Mouse (Mus musculus): ENCODE measurements around the gene Lsr. TPM values are rescaled to one million over a fixed set of nuclear protein-coding genes. Genes with fewer than 3 reads are reported as not detected.
"Not testable (repeated sequence)": the region's sequence is repeated elsewhere in the genome, so short reads cannot be mapped to it uniquely, and the experiment has no call there.

Gene Lsr
- total RNA-seq, 2 experiments from 2014 or later, result 6.8 to 19.1 TPM

DNA sequence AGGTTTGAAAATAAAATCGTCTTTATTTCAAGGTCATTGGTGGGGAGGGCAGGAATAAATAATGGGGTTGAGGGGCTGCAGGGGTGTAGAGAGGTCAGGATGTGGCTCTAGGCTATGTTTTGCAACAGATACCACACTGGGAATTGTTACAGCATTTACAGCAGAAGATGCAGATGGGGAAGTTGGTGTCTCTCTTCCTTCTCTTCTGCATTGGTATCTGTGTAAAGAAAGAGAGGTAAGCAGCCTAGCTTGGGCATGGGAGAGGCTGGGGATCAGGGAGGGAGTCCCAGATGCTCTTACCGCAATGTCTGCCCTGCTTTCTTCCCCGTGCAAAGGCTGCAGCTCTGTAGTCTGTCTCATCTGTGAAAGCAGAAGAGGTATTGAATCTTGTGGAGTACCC lies 30.9 kb downstream of the Lsr start:
- not testable (repeated sequence) for DNase-seq (ENCODE audit: low spot score in 2 of 2)

- DNase-seq (ENCODE audit: low spot score in 2 of 2), result not testable (repeated sequence)
These were observed 33.2 kb downstream of the Lsr start for GRCm38 (mm10) chr7:30940070-30940469.

DNA sequence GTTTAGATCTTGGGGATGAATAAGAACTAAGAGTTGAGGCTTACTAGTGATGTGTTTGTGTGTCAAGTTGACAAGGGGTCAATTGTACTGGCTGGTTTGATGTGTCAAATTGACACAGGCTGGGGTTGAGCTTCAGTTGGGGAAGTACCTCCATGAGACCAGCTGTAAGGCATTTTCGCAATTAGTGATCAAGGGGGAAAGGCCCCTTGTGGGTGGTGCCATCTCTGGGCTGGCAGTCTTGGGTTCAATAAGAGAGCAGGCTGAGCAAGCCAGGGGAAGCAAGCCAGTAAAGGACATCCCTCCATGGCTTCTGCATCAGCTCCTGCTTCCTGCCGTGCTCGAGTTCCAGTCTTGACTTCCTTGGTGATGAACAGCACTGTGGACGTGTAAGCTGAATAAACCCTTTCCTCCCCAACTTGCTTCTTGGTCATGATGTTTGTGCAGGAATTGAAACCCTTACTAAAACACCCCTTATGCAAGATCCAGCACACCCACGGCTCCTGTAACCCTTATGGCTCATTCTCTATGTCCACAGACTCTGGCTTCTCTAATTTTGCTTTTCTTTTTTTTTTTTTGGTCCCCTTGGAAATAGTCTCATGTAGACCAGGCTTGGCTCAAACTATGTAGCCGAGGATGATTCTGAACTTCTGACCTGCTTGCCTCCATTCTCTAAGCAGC lies 37.7 kb downstream of the Lsr start:
- not testable (repeated sequence) for DNase-seq (ENCODE audit: low spot score in 2 of 2)

DNA sequence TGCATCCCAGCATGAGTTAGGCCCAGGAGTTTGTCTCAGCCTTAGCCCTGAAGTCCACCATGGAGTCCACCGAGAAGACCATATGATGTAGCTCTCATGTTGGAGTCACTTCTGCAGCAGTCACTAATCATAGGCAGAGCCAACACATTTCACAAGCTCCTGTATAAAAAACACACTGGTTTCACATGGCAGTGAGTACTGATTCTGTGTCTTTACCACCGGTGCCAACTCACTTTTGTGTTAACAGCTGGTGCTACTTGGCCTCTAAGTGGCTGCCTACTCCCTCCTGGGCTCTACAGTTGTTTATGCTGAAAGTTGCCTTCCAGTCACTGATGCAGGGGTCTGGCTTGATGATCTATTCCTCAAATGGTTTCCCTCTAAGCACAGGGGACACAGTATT lies 48.7 kb downstream of the Lsr start, which contains the start of gene Hamp2:
Gene Hamp2 (minus strand): TSS at position 101 of the 400 bp plus-strand sequence.
- DNase-seq (ENCODE audit: low spot score in 2 of 2), result not testable (repeated sequence)

- no peak for DNase-seq (ENCODE audit: low spot score in 2 of 2)
These were observed 49.2 kb downstream of the Lsr start for GRCm38 (mm10) chr7:30924071-30924470.

DNA sequence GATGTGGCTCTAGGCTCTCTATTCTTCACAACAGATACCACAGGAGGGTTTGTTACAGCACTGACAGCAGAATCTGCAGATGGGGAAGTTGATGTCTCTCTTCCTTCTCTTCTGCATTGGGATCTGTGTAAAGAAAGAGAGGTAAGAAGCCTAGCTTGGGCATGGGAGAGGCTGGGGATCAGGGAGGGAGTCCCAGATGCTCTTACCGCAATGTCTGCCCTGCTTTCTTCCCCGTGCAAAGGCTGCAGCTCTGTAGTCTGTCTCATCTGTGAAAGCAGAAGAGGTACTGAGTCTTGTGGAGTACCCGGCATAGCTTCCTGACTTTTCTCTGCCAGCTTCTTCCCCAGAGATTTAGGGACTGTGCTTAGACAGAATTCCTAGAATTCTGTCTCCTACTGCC lies 50.8 kb downstream of the Lsr start:
- DNase-seq (ENCODE audit: low spot score in 2 of 2), result not testable (repeated sequence)

DNA sequence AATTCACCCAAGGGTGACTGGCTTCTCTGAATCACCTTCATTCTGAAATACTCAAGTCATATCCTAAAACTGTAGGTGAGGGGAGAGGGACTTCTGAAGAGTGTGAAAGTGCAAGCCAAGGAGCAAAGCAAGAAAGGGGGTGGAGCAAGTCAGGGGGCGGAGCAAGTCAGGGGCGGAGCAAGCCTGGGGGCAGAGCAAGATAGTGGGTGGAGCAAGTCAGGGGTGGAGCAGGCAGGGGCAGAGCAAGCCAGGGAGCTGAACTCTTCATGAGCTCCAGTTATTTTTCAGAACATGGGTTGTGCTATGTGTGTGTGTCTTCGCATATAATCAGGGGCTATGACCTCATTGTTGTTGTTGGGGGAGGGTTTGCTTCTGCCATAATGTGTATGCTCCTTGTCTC lies 53.0 kb downstream of the Lsr start:
- no peak for DNase-seq (ENCODE audit: low spot score in 2 of 2)

- DNase-seq (ENCODE audit: low spot score in 2 of 2), result no peak
These were observed 56.0 kb downstream of the Lsr start for GRCm38 (mm10) chr7:30917219-30917618.

GRCm38 (mm10) chr7:30916713-30917112 lies 56.6 kb downstream of the Lsr start:
- DNase-seq (ENCODE audit: low spot score in 2 of 2), result no peak

DNA sequence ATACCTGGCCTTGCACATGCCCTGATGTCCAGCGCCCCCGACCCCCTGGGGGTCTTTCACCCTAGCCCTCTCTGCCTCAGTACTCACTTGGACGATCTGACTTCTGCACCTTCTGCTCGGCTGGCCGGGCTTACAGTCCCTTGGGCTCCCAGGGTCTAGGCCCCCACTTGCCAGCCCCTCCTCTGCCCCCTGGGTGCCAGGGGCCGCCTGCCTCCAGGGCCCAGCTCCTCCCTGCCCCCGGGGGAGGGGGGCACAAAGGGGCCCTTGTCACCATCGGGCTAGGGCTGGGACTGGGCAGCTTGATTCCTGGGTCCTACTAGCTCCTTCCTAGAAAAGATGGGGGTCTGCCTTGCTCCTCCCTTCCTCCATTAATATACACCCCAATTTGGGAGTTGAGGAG lies 58.5 kb downstream of the Lsr start, which contains the start of gene Mag:
Gene Mag (minus strand): TSS at position 142 of the 400 bp plus-strand sequence.
- no peak for DNase-seq (ENCODE audit: low spot score in 2 of 2)

DNA sequence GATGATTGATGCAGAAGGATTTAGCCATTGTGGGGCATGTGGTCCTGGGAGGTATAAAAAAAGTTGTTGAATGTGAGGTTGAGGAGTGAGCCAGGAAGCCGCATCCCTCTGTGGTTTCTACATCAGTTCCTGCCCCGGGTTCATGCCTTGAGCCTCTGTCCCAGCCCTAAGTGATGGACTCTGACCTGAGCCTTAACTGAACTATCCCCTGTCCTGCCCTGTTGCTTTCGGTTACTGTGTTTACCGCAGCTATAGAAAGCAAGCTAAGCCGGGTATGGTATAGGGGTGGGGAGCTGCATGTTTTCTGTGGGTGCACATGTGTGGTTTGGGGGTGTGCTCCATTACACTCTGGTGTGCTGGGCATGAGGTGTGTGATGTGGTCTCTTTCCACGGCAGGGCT lies 63.5 kb downstream of the Lsr start:
- no peak for DNase-seq (ENCODE audit: low spot score in 2 of 2)

DNA sequence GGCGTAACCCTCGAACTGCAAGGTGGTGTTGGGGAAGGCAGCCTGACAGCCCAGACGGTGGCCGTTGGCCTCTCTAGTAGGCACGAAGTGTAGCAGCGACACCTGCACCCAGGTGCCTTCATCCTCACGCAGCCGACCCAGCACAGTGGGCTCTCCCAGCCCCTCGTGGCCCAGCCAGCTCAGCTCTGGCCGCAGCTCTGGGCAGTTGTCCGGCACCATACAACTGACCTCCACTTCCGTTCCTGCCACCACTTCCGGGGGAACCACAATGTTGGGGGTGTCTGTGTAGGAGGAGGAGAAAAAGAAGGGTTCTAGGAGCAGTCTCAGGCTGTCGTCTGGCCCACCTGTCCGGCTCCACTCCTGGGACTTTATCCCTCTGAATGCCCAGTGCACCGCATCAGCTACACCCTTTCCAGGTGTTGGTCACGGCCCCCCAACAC lies 64.3 kb downstream of the Lsr start:
- no peak for DNase-seq (ENCODE audit: low spot score in 2 of 2)

DNA sequence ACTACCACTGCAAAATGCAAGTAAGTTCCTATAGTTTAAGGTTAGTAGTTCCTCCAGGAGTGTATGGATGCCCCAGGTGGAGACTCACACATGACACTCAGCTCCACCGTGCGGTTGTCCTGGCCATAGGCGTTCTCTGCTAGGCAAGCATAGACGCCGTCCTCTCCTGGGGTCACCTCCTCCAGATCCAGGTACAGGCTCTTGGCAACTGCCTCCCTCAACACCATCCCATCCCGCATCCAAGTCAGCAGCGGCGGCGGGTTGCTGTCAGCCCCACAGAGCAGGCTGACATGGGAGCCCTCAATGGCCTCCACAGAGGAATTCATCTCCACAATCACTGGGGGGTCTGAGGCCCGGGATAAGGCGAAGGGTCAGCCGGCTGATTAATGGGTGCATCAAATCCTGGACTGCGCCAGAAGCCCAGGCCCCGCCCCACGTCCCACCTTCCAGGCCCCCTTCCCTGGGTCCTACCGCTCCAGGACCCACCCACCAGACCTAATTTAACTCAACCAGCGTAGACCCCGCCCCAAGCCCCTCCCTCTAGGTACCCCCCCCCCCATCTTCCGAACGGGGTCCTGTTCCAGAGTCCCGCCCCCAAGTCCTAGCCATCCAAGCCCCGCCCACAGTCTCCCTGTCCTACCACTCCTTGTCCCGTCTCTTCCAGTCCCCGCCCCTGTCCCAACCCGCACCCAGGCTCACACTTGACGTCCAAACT lies 64.8 kb downstream of the Lsr start:
- no peak for DNase-seq (ENCODE audit: low spot score in 2 of 2)

Other genes with a start within 250 kb of the Lsr start
- 100 to 1,000 TPM; 197 to 214 TPM for gene Tmem147, start 243.9 kb downstream of the Lsr start, total RNA-seq (2021)
- gene Gapdhs, start 229.8 kb downstream of the Lsr start, total RNA-seq (2021), result under 1 TPM in 1 of 2 experiments, not detected in 1; 0.20 TPM
- gene Sbsn, start 222.0 kb downstream of the Lsr start, total RNA-seq (2021), result 100 to 1,000 TPM; 145 to 483 TPM
- gene Dmkn, start 209.7 kb downstream of the Lsr start, total RNA-seq (2021), result 1 to 10 TPM; 4.2 to 6.0 TPM
- gene Krtdap, start 185.6 kb downstream of the Lsr start, total RNA-seq (2021), result 1 to 10 TPM in 1 of 2 experiments, not detected in 1; 2.5 TPM
- gene Ffar2, start 149.7 kb downstream of the Lsr start, total RNA-seq (2021), result 10 to 100 TPM in 1 of 2 experiments, 1 to 10 TPM in 1; 1.6 to 10.5 TPM
- under 1 TPM; 0.23 to 0.26 TPM for gene Ffar3, start 117.3 kb downstream of the Lsr start, total RNA-seq (2021)
- not detected for gene Ffar1, start 111.9 kb downstream of the Lsr start, total RNA-seq (2021)
- under 1 TPM; 0.70 TPM for gene Cd22, start 93.1 kb downstream of the Lsr start, total RNA-seq (2021)
- under 1 TPM; 0.38 to 0.40 TPM for gene Mag, start 58.6 kb downstream of the Lsr start, total RNA-seq (2021)
- 1 to 10 TPM in 1 of 2 experiments, not detected in 1; 3.4 TPM for gene Hamp2, start 48.8 kb downstream of the Lsr start, total RNA-seq (2021)
- gene Hamp, start 29.4 kb downstream of the Lsr start, total RNA-seq (2021), result 1 to 10 TPM in 1 of 2 experiments, not detected in 1; 4.3 TPM
- gene Usf2, start 16.7 kb downstream of the Lsr start, total RNA-seq (2021), result 100 to 1,000 TPM; 104 to 122 TPM
- under 1 TPM; 0.61 to 0.66 TPM for gene Fam187b, start 326 bp upstream of the Lsr start, total RNA-seq (2021)
- 10 to 100 TPM; 45.1 to 82.7 TPM for gene Fxyd5, start 69.0 kb upstream of the Lsr start, total RNA-seq (2021)
- gene Fxyd7, start 78.0 kb upstream of the Lsr start, total RNA-seq (2021), result 1 to 10 TPM; 1.9 to 2.3 TPM
- 100 to 1,000 TPM; 193 to 280 TPM for gene Fxyd1, start 83.7 kb upstream of the Lsr start, total RNA-seq (2021)
- gene Lgi4, start 85.9 kb upstream of the Lsr start, total RNA-seq (2021), result 1 to 10 TPM; 3.0 to 8.1 TPM
- 1 to 10 TPM; 1.4 to 4.4 TPM for gene Fxyd3, start 103.2 kb upstream of the Lsr start, total RNA-seq (2021)
- gene Hpn, start 141.8 kb upstream of the Lsr start, total RNA-seq (2021), result 1 to 10 TPM; 1.2 to 1.4 TPM
- gene Scn1b, start 153.5 kb upstream of the Lsr start, total RNA-seq (2021), result 10 to 100 TPM; 13.5 to 24.9 TPM
- gene Gramd1a, start 182.4 kb upstream of the Lsr start, total RNA-seq (2021), result 10 to 100 TPM; 41.9 to 51.7 TPM

Data from adrenal gland, adult 18-20 months (tissue).